32 mouse cellular contexts compared by ENCODE assay signal in the genomic region with DNA sequence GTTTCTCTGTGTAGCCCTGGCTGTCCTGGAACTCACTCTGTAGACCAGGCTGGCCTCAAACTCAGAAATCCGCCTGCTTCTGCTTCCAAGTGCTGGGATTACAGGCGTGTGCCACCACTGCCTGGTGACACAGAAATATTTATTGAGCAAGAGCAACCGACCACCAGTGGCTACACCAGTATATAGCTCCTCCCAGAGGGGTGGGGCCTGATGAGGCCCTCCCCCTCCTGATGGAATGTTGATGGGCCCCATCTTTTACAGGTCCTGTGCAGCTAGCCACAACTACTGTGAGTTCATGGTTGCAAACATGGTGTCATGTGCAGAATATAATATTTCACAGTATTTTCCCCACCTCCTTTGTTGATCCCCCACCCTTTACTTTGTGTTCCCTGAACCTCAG. TPM values are rescaled to one million over a fixed set of nuclear protein-coding genes. Genes with fewer than 3 reads are reported as not detected.
DNase-seq lines count a peak whose midpoint lies in the region; ATAC-seq lines count a peak whose summit lies in the region.
"Had no signal": no experiment of that assay in that cellular context is flagged by ENCODE, and none has a peak within 500 bp of the region (broad histone marks: within the 10 kb centered on the region; RNA-seq: fewer than 3 reads in every experiment).

No protein-coding gene starts in this region.

- no peak overlapping the region for H3K4me3 ChIP-seq in midbrain, embryonic 11.5 days (ENCODE audit: low read depth, low read length)
- no peak overlapping the region for H3K4me3 ChIP-seq in midbrain, embryonic 16.5 days (ENCODE audit: low read depth, low read length)
- H3K4me3 ChIP-seq: embryonic facial prominence, embryonic 13.5 days; embryonic facial prominence, embryonic 15.5 days; erythroblast, embryonic 14.5 days; forebrain, embryonic 10.5 days; forebrain, embryonic 12.5 days had no signal

- no peaks in the 10 kb centered on the region for H3K27me3 ChIP-seq in midbrain, embryonic 11.5 days (ENCODE audit: control insufficient read depth, insufficient read depth, low read length)
- no peaks in the 10 kb centered on the region for H3K27me3 ChIP-seq in midbrain, embryonic 16.5 days (ENCODE audit: control insufficient read depth, insufficient read depth, low read depth, low read length)
- H3K27me3 ChIP-seq: CH12.LX; embryonic facial prominence, embryonic 13.5 days; embryonic facial prominence, embryonic 15.5 days; forebrain, embryonic 12.5 days had no signal

- intact Hi-C loops in heart, postnatal 25 days (cut with DNase I) = loop anchor here (10.0 kb wide), 1 partner anchor 338 kb away; no protein-coding TSS in a partner anchor

- H3K9ac ChIP-seq in midbrain, embryonic 11.5 days (ENCODE audit: low read length) = no peak overlapping the region
- no peak overlapping the region for H3K9ac ChIP-seq in midbrain, embryonic 16.5 days (ENCODE audit: low read depth, low read length)
- H3K9ac ChIP-seq: embryonic facial prominence, embryonic 13.5 days; embryonic facial prominence, embryonic 15.5 days; forebrain, embryonic 12.5 days had no signal

- no peak overlapping the region for H3K4me2 ChIP-seq in midbrain, embryonic 11.5 days
- no peak overlapping the region for H3K4me2 ChIP-seq in midbrain, embryonic 16.5 days (ENCODE audit: low read length)
- H3K4me2 ChIP-seq: embryonic facial prominence, embryonic 13.5 days; embryonic facial prominence, embryonic 15.5 days; forebrain, embryonic 12.5 days had no signal

- H3K9me3 ChIP-seq in midbrain, embryonic 11.5 days (ENCODE audit: control insufficient read depth, low read length) = no peaks in the 10 kb centered on the region
- H3K9me3 ChIP-seq in midbrain, embryonic 16.5 days (replicated peaks; ENCODE audit: control insufficient read depth, low read length, poor library complexity, severe bottlenecking) = no peaks in the 10 kb centered on the region
- H3K9me3 ChIP-seq: embryonic facial prominence, embryonic 13.5 days; embryonic facial prominence, embryonic 15.5 days; forebrain, embryonic 10.5 days; forebrain, embryonic 12.5 days had no signal

- H3K4me1 ChIP-seq in midbrain, embryonic 11.5 days (ENCODE audit: control insufficient read depth, insufficient read depth, low read length) = no peaks in the 10 kb centered on the region
- H3K4me1 ChIP-seq in midbrain, embryonic 16.5 days (ENCODE audit: control insufficient read depth, insufficient read depth, low read length) = no peaks in the 10 kb centered on the region
- H3K4me1 ChIP-seq: embryonic facial prominence, embryonic 13.5 days; embryonic facial prominence, embryonic 15.5 days; forebrain, embryonic 10.5 days; forebrain, embryonic 12.5 days had no signal

- 76% methylated on average over 3 of the region's 3 CpGs for WGBS in midbrain, embryonic 11.5 days
- WGBS in midbrain, embryonic 16.5 days = 84% methylated on average over 3 of the region's 3 CpGs

- peak; percentile 74 for DNase-seq in heart, adult 11 months
- DNase-seq in heart, postnatal 25 days (ENCODE audit: low spot score) = no peak
- DNase-seq in midbrain, embryonic 11.5 days (ENCODE audit: low spot score, missing footprints) = peak; percentile 33
- DNase-seq in R1 (ENCODE audit: low read depth, low spot score) = peak; percentile 84
- DNase-seq in MN1 (ENCODE audit: low spot score) = no peak
- no peak for DNase-seq in gastrocnemius, postnatal 4 days (ENCODE audit: low spot score in 2 of 2)
- DNase-seq: adrenal gland, adult 2 months; adrenal gland, postnatal 10 days; adrenal gland, postnatal 25 days; B cell, adult 2 months; cerebellum, adult 11 months; cerebellum, adult 18-20 months; cerebellum, adult 8-10 months; cerebellum, adult 9-11 months; cerebellum, postnatal 14 days; cerebellum, postnatal 36 days; embryo, embryonic 11 days had no signal

- H3K36me3 ChIP-seq in midbrain, embryonic 11.5 days (ENCODE audit: control insufficient read depth, insufficient read depth, low read length) = no peaks in the 10 kb centered on the region
- H3K36me3 ChIP-seq in midbrain, embryonic 16.5 days (ENCODE audit: control insufficient read depth, insufficient read depth, low read length) = no peaks in the 10 kb centered on the region
- H3K36me3 ChIP-seq: embryonic facial prominence, embryonic 13.5 days; embryonic facial prominence, embryonic 15.5 days; forebrain, embryonic 10.5 days; forebrain, embryonic 12.5 days; G1E had no signal

- H3K27ac ChIP-seq in midbrain, embryonic 11.5 days (ENCODE audit: low read depth, low read length) = no peak overlapping the region
- H3K27ac ChIP-seq in midbrain, embryonic 16.5 days (ENCODE audit: low read length) = no peak overlapping the region
- H3K27ac ChIP-seq: embryonic facial prominence, embryonic 13.5 days; embryonic facial prominence, embryonic 15.5 days; forebrain, embryonic 10.5 days; forebrain, embryonic 12.5 days had no signal

- no peak for ATAC-seq in midbrain, embryonic 11.5 days (ENCODE audit: low FRiP score)
- ATAC-seq in midbrain, embryonic 16.5 days = no peak
- ATAC-seq: CD4-positive, CD25-positive, alpha-beta regulatory T cell, adult 4 months; forebrain, embryonic 14.5 days; forebrain, embryonic 16.5 days had no signal

RNA-seq across cellular contexts. Expression of a gene that starts 40.9 kb away (rescaled TPM):
- 10 to 100 TPM; 13.4 to 15.4 TPM for total RNA-seq in heart, postnatal 25 days (2021)
- 135 and 139 TPM in 2 replicates for polyA plus RNA-seq in midbrain, embryonic 11.5 days (2014; fragmentation: Nextera tagmentation; extraction: Ambion mirVana)
- 21.6 and 24.6 TPM in 2 replicates for polyA plus RNA-seq in midbrain, embryonic 16.5 days (2015; fragmentation: Nextera tagmentation; extraction: Ambion mirVana)
- 10 to 100 TPM; 36.8 to 36.9 TPM for total RNA-seq in gastrocnemius, postnatal 4 days (2021)

RNA-seq across cellular contexts. Expression of a gene that starts 59.1 kb away (rescaled TPM):
- not detected for total RNA-seq in heart, postnatal 25 days (2021)
- not detected in 2 replicates for polyA plus RNA-seq in midbrain, embryonic 11.5 days (2014; fragmentation: Nextera tagmentation; extraction: Ambion mirVana)
- polyA plus RNA-seq in midbrain, embryonic 16.5 days (2015; fragmentation: Nextera tagmentation; extraction: Ambion mirVana) = not detected in 2 replicates
- total RNA-seq in gastrocnemius, postnatal 4 days (2021) = not detected
- total RNA-seq: adrenal gland, adult 2 months; adrenal gland, postnatal 10 days; adrenal gland, postnatal 25 days; adrenal gland, postnatal 4 days; CH12.LX; common myeloid progenitor, adult 5-6 weeks; G1E had no signal
- polyA plus RNA-seq: adrenal gland, adult 2 months; brain, embryonic 14.5 days; CD4-positive, CD25-positive, alpha-beta regulatory T cell, adult 4 months; embryonic facial prominence, embryonic 11.5 days; embryonic facial prominence, embryonic 13.5 days; embryonic facial prominence, embryonic 15.5 days; erythroblast, embryonic 14.5 days; forebrain, embryonic 10.5 days; forebrain, embryonic 12.5 days; forebrain, embryonic 14.5 days; forebrain, embryonic 16.5 days; G1E had no signal

Comparison
In these comparisons a context has a peak if more than half of its experiments do, and no peak if none do; other contexts are left out.
1. DNase-seq: peak in heart, adult 11 months (single experiment), midbrain, embryonic 11.5 days (single experiment) and R1 (single experiment); none in heart, postnatal 25 days (single experiment), MN1 (single experiment) and gastrocnemius, postnatal 4 days (0 of 2).